Mouse (Mus musculus) MEL (cell line): ENCODE data around the gene Prdx6. TPM values are rescaled to one million over a fixed set of nuclear protein-coding genes. Genes with fewer than 3 reads are reported as not detected.

Source experiments
- DNase-seq: peaks from one replicate; pipeline ENCODE4 v3.0.0; 2011; ENCODE audit warnings: low read depth, low spot score
- H3K27ac ChIP-seq: 2 replicates; pipeline ENCODE4 v1.5.1; 2012; ENCODE audit warnings: low read depth, mild to moderate bottlenecking, control low read depth, low read length, moderate library complexity; ENCODE audit not compliant: control insufficient read depth
- H3K27me3 ChIP-seq, 2 experiments: fragments of 150-350 bp in 1 of 2; sonication (generic) in 1 of 2; 2 replicates each; pipeline ENCODE4 v1.6.1; 2012; ENCODE audit warnings: low read length in 2 of 2, mild to moderate bottlenecking in 2 of 2, improper control_type of control experiment in 1 of 2, moderate library complexity in 1 of 2; ENCODE audit not compliant: insufficient read depth in 2 of 2, control insufficient read depth in 1 of 2
- H3K36me3 ChIP-seq, 2 experiments: 2 replicates each; pipeline ENCODE4 v1.6.1; 2012 to 2014; ENCODE audit warnings: low read length in 2 of 2, improper control_type of control experiment in 1 of 2, inconsistent platforms in 1 of 2, mild to moderate bottlenecking in 1 of 2; ENCODE audit not compliant: insufficient read depth in 2 of 2, control insufficient read depth in 1 of 2
- H3K4me1 ChIP-seq, 2 experiments: fragments of 150-350 bp in 1 of 2; sonication (generic) in 1 of 2; 2 replicates each; pipeline ENCODE4 v1.6.1; 2012; ENCODE audit warnings: low read length in 2 of 2, improper control_type of control experiment in 1 of 2, mild to moderate bottlenecking in 1 of 2; ENCODE audit not compliant: insufficient read depth in 2 of 2, control insufficient read depth in 1 of 2
- H3K4me3 ChIP-seq, 2 experiments: fragments of 150-350 bp in 1 of 2; sonication (generic) in 1 of 2; 2 replicates each; pipeline ENCODE4 v1.5.1; 2012; ENCODE audit warnings: low read depth in 2 of 2, low read length in 2 of 2, mild to moderate bottlenecking in 2 of 2, moderate library complexity in 2 of 2, control low read depth in 1 of 2, improper control_type of control experiment in 1 of 2; ENCODE audit not compliant: control insufficient read depth in 1 of 2, insufficient read depth in 1 of 2
- H3K79me2 ChIP-seq: 2 replicates; pipeline ENCODE4 v1.6.1; 2012; ENCODE audit warnings: mild to moderate bottlenecking, low read length, moderate library complexity; ENCODE audit not compliant: control insufficient read depth, poor library complexity, insufficient read depth
- H3K9ac ChIP-seq: 2 replicates; pipeline ENCODE4 v1.6.1; 2012; ENCODE audit warnings: low read depth, mild to moderate bottlenecking, control low read depth, low read length, moderate library complexity; ENCODE audit not compliant: control insufficient read depth, poor library complexity, severe bottlenecking
- H3K9me3 ChIP-seq: fragments of 150-350 bp; sonication (generic); replicated peaks from 2 replicates; pipeline ENCODE4 v1.6.1; 2012; ENCODE audit warnings: mild to moderate bottlenecking, low read length, improper control_type of control experiment, moderate library complexity; ENCODE audit not compliant: insufficient read depth
- BHLHE40 ChIP-seq: IDR thresholded peaks from 2 replicates; pipeline ENCODE4 v1.6.1; 2012; ENCODE audit warnings: low read depth, mild to moderate bottlenecking, inconsistent platforms, low read length, improper control_type of control experiment, borderline replicate concordance
- CHD1 ChIP-seq: IDR thresholded peaks from 2 replicates; pipeline ENCODE4 v1.6.1; 2012; ENCODE audit warnings: low read depth, mild to moderate bottlenecking, inconsistent platforms, low read length, improper control_type of control experiment
- CHD2 ChIP-seq: IDR thresholded peaks from 2 replicates; pipeline ENCODE4 v1.6.1; 2011; ENCODE audit warnings: low read length, improper control_type of control experiment
- E2F4 ChIP-seq: IDR thresholded peaks from 2 replicates; pipeline ENCODE4 v1.6.1; 2011; ENCODE audit warnings: low read depth, low read length, improper control_type of control experiment, borderline replicate concordance
- ELF1 ChIP-seq: IDR thresholded peaks from 2 replicates; pipeline ENCODE4 v1.6.1; 2014; ENCODE audit warnings: low read depth, mild to moderate bottlenecking, inconsistent platforms, low read length, improper control_type of control experiment, moderate library complexity
- EP300 ChIP-seq, 2 experiments: IDR thresholded peaks; 2 replicates each; pipeline ENCODE4 v1.6.1; 2011; ENCODE audit warnings: improper control_type of control experiment in 2 of 2, low read length in 2 of 2, low read depth in 1 of 2, mild to moderate bottlenecking in 1 of 2
- ETS1 ChIP-seq: IDR thresholded peaks from 2 replicates; pipeline ENCODE4 v1.6.1; 2012; ENCODE audit warnings: low read depth, mild to moderate bottlenecking, inconsistent platforms, low read length, improper control_type of control experiment, moderate library complexity
- GABPA ChIP-seq: IDR thresholded peaks from 2 replicates; pipeline ENCODE4 v1.6.1; 2012; ENCODE audit warnings: low read depth, mild to moderate bottlenecking, inconsistent platforms, low read length, improper control_type of control experiment, moderate library complexity
- GATA1 ChIP-seq: IDR thresholded peaks from 2 replicates; pipeline ENCODE4 v1.6.1; 2011; ENCODE audit warnings: low read depth, low read length, improper control_type of control experiment
- JUND ChIP-seq: IDR thresholded peaks from 2 replicates; pipeline ENCODE4 v1.6.1; 2011; ENCODE audit warnings: low read depth, mild to moderate bottlenecking, improper control_type of control experiment, low read length
- MAX ChIP-seq: IDR thresholded peaks from 2 replicates; pipeline ENCODE4 v1.6.1; 2011; ENCODE audit warnings: low read length, improper control_type of control experiment
- MEF2A ChIP-seq: IDR thresholded peaks from 2 replicates; pipeline ENCODE4 v1.6.1; 2014; ENCODE audit warnings: low read depth, mild to moderate bottlenecking, inconsistent platforms, low read length, improper control_type of control experiment; ENCODE audit not compliant: poor library complexity, insufficient replicate concordance, severe bottlenecking; ENCODE audit errors: extremely low read depth
- MXI1 ChIP-seq: IDR thresholded peaks from 2 replicates; pipeline ENCODE4 v1.6.1; 2011; ENCODE audit warnings: mild to moderate bottlenecking, low read depth, low read length, improper control_type of control experiment
- MYB ChIP-seq: IDR thresholded peaks from 2 replicates; pipeline ENCODE4 v1.6.1; 2011; ENCODE audit warnings: mild to moderate bottlenecking, low read depth, low read length, improper control_type of control experiment
- MYC ChIP-seq: IDR thresholded peaks from 2 replicates; pipeline ENCODE4 v1.6.1; 2011; ENCODE audit warnings: low read depth, mild to moderate bottlenecking, low read length, improper control_type of control experiment, moderate library complexity
- NELFE ChIP-seq: IDR thresholded peaks from 2 replicates; pipeline ENCODE4 v1.6.1; 2011; ENCODE audit warnings: low read depth, low read length, improper control_type of control experiment
- NRF1 ChIP-seq: IDR thresholded peaks from 2 replicates; pipeline ENCODE4 v1.6.1; 2014; ENCODE audit warnings: low read depth, mild to moderate bottlenecking, inconsistent platforms, low read length, improper control_type of control experiment, moderate library complexity; ENCODE audit not compliant: poor library complexity, insufficient read depth, severe bottlenecking
- POLR2AphosphoS2 ChIP-seq: IDR thresholded peaks from 2 replicates; pipeline ENCODE4 v1.6.1; 2011; ENCODE audit warnings: low read length, improper control_type of control experiment
- POLR2AphosphoS5 ChIP-seq: IDR thresholded peaks from 2 replicates; pipeline ENCODE4 v1.6.1; 2012; ENCODE audit warnings: low read depth, borderline replicate concordance, mild to moderate bottlenecking, inconsistent platforms, low read length, moderate library complexity, mixed read lengths
- RAD21 ChIP-seq: IDR thresholded peaks from 2 replicates; pipeline ENCODE4 v1.6.1; 2011; ENCODE audit warnings: mild to moderate bottlenecking, low read depth, low read length, improper control_type of control experiment
- SIN3A ChIP-seq: IDR thresholded peaks from 2 replicates; pipeline ENCODE4 v1.6.1; 2012; ENCODE audit warnings: low read length, improper control_type of control experiment, inconsistent platforms
- SMC3 ChIP-seq: IDR thresholded peaks from 2 replicates; pipeline ENCODE4 v1.6.1; 2011; ENCODE audit warnings: low read depth, low read length, improper control_type of control experiment
- TAL1 ChIP-seq: IDR thresholded peaks from 2 replicates; pipeline ENCODE4 v1.6.1; 2012; ENCODE audit warnings: mild to moderate bottlenecking, inconsistent platforms, low read length, moderate library complexity, mixed read lengths
- TCF12 ChIP-seq: IDR thresholded peaks from 2 replicates; pipeline ENCODE4 v1.6.1; 2014; ENCODE audit warnings: low read depth, mild to moderate bottlenecking, inconsistent platforms, low read length, improper control_type of control experiment, moderate library complexity
- UBTF ChIP-seq: IDR thresholded peaks from 2 replicates; pipeline ENCODE4 v1.6.1; 2012; ENCODE audit warnings: low read depth, mild to moderate bottlenecking, inconsistent platforms, low read length, improper control_type of control experiment, moderate library complexity, borderline replicate concordance; ENCODE audit not compliant: insufficient read depth
- USF2 ChIP-seq, 2 experiments: IDR thresholded peaks; 2 replicates each; pipeline ENCODE4 v1.6.1; 2011 to 2012; ENCODE audit warnings: improper control_type of control experiment in 2 of 2, low read length in 2 of 2, borderline replicate concordance in 1 of 2, inconsistent platforms in 1 of 2, low read depth in 1 of 2, mild to moderate bottlenecking in 1 of 2; ENCODE audit not compliant: insufficient read depth in 1 of 2
- ZC3H11A ChIP-seq: IDR thresholded peaks from 2 replicates; pipeline ENCODE4 v1.6.1; 2012; ENCODE audit warnings: low read depth, mild to moderate bottlenecking, inconsistent platforms, low read length, improper control_type of control experiment
- ZKSCAN1 ChIP-seq: IDR thresholded peaks from 2 replicates; pipeline ENCODE4 v1.6.1; 2012; ENCODE audit warnings: low read depth, mild to moderate bottlenecking, inconsistent platforms, low read length, improper control_type of control experiment, moderate library complexity
- ZMIZ1 ChIP-seq: IDR thresholded peaks from 2 replicates; pipeline ENCODE4 v1.6.1; 2012; ENCODE audit warnings: low read depth, mild to moderate bottlenecking, inconsistent platforms, low read length, improper control_type of control experiment, moderate library complexity
- polyA plus RNA-seq, 2 experiments: library from polyadenylated mRNA; stranded (reverse) in 1 of 2; unstranded in 1 of 2; fragments of >175 nt in 1 of 2; fragments of >200 nt in 1 of 2; gene quantifications; 2 replicates each; pipeline versions ENCODE4 v1.2.1 to v1.2.4; 2012; ENCODE audit warnings: low replicate concordance in 2 of 2, low read depth in 1 of 2; ENCODE audit not compliant: insufficient read length in 2 of 2, insufficient read depth in 1 of 2, missing spikeins in 1 of 2
- total RNA-seq: library from RNA; depleted of rRNA; stranded (reverse); fragments of 300-350 nt; gene quantifications from 2 replicates; pipeline ENCODE4 v1.2.3, GENCODE M21; 2012

Prdx6 gene
- total and polyA plus RNA-seq, 3 experiments: 155 to 300 TPM; not detected in 1

- no peak for TF ChIP-seq UBTF
- no peak for TF ChIP-seq CHD2
- TF ChIP-seq NELFE: no peak
- TF ChIP-seq GABPA: no peak
- no peak for TF ChIP-seq MEF2A
- TF ChIP-seq JUND: no peak
- peak; percentile 84 for TF ChIP-seq MAX
- no peak for TF ChIP-seq SMC3
- TF ChIP-seq E2F4: no peak
- TF ChIP-seq POLR2AphosphoS2: no peak
- peak; percentile 47; the same call in 1 of the 2 replicates for TF ChIP-seq ETS1
- peak; percentile 81 for TF ChIP-seq MYC
- TF ChIP-seq ELF1: no peak
These were observed 902 bp downstream of the Prdx6 start (continued) for GRCm38 (mm10) chr1:161250031-161250603.

GRCm38 (mm10) chr1:161249442-161249841 is 1.6 kb downstream of the Prdx6 start:
- H3K27ac ChIP-seq: peak overlapping the region; percentile 66; the same call in 1 of the 2 replicates
- H3K79me2 ChIP-seq: peaks cover 44% of the 10 kb centered on the region
- no peaks in the 10 kb centered on the region for H3K9me3 ChIP-seq
- H3K4me1 ChIP-seq: peaks cover 10 to 26% of the 10 kb centered on the region in 2 experiments
- peaks cover 10 to 34% of the 10 kb centered on the region in 2 experiments for H3K36me3 ChIP-seq
- no peaks in the 10 kb centered on the region for H3K27me3 ChIP-seq
- peak overlapping the region; percentile 89 to 92 for H3K4me3 ChIP-seq
- DNase-seq: peak; percentile 31
- H3K9ac ChIP-seq: peak overlapping the region; percentile 90
- TF ChIP-seq ZMIZ1 (no peak), TCF12 (peak; percentile 55; the same call in 1 of the 2 replicates), ZC3H11A (no peak), MAX (no peak), CHD1 (no peak), EP300 (IDR thresholded peaks at IDR 0.05; ENCODE audit: low read depth in 1 of 2, low read length in 2 of 2) (peak in 1 of 2 experiments; percentile 44; a peak in 1 of 4 replicates), MYC (no peak), NRF1 (no peak), POLR2AphosphoS5 (no peak), MXI1 (no peak), BHLHE40 (no peak), SIN3A (no peak), GATA1 (peak; percentile 32; the same call in 1 of the 2 replicates), RAD21 (no peak), MYB (no peak), NELFE (no peak), USF2 (IDR thresholded peaks at IDR 0.05; ENCODE audit: borderline replicate concordance in 1 of 2, insufficient read depth in 1 of 2, low read depth in 1 of 2, low read length in 2 of 2) (no peak), SMC3 (no peak), ZKSCAN1 (no peak), TAL1 (0 out of 2 replicates have a peak, but pooled peaks have one; percentile 5)
- TF ChIP-seq, all 39 proteins: peak for 4
